Mouse (Mus musculus) left cerebral cortex, postnatal 25 days (tissue): ENCODE measurements around the gene Syt6. TPM values are rescaled to one million over a fixed set of nuclear protein-coding genes. Genes with fewer than 3 reads are reported as not detected.

Experiments used
- DNase-seq, 2 experiments: peaks; one replicate each; pipeline ENCODE4 v3.0.0; 2022; ENCODE audit warnings: low spot score in 2 of 2, mixed read lengths in 1 of 2
- intact Hi-C: fragments of 180-260 bp; cut with DNase I; formaldehyde crosslinking; loops from one replicate; pipeline ENCODE4 v1.15.1; 2025
- total RNA-seq, 2 experiments: library from RNA; stranded (reverse); gene quantifications; 2 replicates each; pipeline ENCODE4 v1.2.3; 2021

Syt6 gene
- total RNA-seq, 2 experiments from 2014 or later, result 10.4 to 22.6 TPM

DNA sequence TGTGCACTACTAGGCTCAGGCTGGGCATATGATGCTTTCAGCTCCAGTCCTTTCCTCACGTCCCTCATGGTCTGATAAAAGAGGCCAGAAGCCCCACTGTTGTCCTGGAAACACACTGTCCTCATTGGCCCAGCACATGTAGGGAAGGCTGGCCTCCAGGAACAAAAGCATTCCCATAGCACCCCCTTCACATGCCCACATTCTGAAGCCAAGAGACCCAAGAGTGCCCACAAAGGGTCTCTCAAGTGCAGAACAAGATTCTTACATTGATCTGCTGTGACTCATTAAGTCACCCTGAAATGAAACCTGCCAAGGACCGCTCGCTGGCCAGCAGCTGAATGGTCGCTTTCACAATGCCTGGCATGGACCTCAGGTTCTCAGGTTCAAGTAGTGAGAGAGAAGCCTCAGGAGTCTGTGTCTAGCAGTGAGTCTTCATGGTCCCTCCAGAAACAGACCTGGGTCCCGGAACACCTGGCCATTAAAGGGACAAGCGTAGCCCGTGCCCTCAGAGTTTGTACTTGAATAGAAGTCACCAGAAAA is 20.3 kb downstream of the Syt6 start:
- intact Hi-C loops, result no loop called here
- no peak for DNase-seq

DNA sequence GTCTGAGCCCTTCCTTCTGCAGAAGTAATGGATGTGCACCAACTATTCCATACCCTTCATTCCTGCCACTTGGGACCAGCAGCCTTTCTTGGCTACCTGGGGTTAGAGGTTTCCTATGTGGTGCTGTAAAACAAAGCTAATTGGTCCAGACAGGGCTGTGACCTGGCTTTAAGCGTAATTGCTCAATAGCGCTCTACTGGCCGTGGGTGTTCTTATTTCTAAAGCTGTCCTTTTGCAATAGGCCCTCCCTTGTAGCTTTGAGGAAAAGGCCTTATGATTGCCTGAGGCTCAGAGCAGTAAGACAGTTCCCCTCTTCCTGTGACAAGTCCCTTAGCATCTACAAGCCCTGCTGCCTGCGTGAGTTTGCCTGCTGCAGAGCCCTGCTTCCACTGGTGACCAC is 22.6 kb downstream of the Syt6 start:
- no peak for DNase-seq
- intact Hi-C loops, result no loop called here

DNA sequence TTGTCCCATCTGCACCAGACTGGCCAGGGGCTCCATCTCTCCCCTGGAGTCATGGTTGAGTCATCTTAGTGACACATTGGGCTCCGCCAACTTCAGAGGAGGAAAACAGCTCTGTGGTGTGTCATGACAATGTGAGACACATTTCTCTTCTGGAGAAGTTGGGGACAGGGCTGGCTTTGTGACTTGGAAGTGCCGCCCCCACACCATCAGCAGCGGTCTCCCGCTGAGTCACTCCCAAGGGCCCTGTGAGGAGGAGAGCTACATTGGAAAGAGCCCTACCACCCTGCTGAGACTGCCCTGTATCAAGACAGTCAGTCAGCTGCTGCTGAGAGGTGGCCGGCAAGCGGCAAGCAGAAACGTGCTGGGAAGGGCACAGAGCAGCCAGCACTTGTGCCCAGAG is 26.0 kb downstream of the Syt6 start:
- intact Hi-C loops, result no loop called here
- peak; percentile 47 to 89 for DNase-seq

DNA sequence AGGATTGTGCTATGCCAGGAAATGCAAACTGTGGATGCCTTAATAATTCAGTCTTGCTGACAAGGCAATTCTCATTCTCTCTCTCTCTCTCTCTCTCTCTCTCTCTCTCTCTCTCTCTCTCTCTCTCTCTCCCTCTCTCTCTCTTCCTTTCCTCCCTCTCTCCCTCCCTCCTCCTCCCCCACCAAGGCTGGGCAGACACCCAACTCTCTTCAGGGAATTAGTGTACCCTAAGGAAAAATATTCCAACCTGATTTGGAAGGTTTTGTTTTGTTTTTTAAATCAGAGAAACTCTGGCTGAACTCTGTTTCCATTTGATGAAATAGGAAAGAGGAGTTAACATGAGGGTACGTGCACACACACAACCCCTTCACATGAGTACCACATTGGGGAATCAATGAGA is 26.5 kb downstream of the Syt6 start:
- DNase-seq, result no peak
- intact Hi-C loops, result no loop called here

DNA sequence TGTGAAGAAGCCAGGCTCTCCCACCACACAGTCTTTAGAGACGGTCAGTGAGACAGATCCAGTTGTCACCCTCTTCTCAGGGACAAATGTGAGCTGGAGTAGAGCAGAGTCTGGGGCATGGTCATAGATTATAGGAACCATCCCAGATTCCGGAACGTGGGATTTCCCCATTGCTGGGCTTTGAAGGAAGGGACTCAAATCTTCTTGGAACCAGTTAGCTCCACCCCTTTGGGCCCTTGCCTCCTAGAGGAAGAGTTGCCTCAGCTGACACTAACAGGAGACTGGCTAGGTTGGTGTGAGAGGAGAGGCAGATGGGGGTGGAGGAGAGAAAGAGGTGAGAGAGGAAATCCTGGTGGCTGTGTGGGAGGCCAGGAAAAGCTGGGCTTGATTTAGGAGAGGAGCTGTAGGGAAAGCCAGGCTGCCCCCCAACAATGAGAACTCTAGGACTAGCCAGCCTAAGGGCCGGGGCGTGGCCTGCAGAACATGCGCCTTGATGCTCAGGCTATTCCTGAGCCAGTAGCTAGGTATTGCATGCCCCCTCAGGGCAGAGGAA is 31.1 kb downstream of the Syt6 start:
- intact Hi-C loops, result no loop called here
- DNase-seq, result peak in 1 of 2 experiments; percentile 75

DNA sequence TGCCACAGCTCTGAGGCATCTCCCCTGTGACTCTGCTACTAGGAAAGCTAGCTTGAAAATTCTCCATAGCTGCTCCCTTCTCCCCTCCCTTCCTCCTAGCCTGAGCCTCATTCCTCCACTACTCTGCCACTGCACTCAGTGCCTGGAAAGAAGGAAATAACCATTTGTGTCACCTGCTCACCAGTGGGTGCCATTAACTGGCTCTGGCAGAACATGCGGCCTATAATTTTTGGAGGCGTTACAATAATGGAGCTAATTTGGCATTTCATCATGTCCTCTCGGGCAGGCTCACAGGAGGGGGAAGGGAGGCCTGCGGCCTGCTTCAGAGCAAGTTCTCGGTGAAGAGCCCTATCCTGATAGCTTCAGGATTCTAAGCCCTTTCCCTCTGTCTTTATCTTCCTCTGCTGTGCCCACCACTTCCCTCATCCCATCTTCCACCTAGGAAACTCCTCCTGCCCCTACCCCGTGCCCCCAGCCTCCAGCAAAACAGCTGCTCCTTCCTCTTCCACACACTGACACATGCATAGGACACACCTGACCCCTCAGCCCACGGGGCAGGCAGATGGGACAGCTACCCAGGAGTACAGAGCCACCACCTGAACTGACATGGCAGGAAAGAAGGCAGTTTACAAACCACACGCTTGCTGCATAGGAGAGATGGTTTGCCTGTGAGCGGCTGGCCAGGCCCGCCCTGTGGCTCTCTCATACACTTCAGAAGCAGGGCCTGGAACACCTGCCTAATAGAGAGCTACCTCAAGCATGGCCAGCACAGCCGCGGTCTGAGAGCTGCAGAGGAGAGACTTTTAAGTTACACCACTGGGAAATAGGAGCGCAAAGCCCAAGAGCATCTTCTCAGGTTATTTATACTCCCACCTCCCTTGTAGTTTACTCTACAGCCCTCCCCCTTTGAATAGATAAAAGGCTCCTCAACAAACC is 31.9 kb downstream of the Syt6 start:
- intact Hi-C loops, result no loop called here
- no peak for DNase-seq

DNA sequence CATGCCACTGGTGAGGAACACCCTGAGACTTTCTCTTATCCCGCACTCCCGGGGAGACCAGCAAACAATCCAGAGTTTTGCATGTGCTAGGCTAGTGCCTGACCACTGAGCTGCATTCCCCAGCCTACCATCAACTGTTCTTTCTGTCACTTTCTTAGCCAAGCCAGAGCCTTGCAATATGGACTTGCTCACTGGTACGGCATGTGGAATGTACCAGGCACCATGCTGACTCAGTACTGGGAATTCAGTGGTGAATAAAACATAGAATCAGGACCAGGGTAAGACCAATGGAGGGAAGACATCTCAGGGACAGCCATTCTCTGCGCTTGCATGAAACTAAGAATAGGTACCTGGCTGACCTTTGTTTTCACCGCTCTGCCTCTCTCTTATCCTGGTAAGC is 35.2 kb downstream of the Syt6 start:
- no peak for DNase-seq
- intact Hi-C loops, result no loop called here

DNA sequence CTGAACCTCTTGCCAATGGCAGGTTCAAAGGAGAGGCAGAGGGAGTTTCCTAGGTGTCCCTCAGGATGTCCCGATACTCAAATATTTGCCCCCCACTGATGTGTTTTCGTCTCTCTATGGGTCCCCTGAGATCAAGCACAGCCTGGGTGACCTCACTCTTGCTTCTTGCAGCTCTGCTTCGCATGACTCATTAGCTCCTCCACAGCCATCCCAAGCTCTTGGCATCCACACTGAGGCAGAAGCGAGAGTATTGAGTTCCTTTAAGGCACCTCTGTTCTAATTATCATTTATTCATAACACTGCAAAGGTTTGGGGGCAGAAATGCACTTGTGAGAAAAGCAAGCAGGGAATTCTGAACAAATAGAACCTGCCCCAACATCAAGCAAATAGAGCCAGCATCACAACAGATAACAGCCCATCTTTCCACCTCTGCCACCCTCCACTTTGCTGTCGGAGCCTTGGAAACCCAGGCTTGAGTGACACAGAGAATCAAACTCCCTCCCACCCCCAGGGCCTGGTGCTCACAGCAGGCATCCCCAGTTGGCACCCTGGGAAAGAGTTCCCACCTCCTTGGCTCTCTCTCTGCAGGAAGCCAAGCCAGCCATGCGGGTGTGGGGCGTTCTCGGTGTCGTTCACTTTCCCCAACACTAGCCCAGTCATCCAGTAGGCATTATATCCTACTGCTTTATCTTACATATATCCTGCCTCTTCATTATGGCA is 37.8 kb downstream of the Syt6 start:
- DNase-seq, result peak; percentile 18 to 80
- intact Hi-C loops, result no loop called here

DNA sequence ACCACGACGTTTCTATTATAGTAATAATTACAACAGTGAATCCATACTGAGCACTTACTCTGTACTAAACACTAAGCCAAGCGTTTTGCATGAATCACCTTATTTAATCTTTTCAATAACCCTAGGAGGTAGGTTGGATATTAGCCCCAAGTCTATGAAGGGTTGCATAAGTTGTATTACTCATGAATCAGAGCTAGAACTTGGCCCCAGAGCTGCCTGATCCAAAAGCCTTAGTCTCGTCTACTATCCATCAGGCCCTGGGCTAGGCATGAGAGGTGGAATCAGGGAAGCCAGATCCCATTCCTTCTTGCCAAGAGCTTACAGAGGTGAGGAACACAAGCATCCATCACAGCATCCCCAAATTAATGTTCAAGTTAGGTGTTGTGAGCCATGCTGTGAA is 40.6 kb downstream of the Syt6 start:
- intact Hi-C loops, result no loop called here

DNA sequence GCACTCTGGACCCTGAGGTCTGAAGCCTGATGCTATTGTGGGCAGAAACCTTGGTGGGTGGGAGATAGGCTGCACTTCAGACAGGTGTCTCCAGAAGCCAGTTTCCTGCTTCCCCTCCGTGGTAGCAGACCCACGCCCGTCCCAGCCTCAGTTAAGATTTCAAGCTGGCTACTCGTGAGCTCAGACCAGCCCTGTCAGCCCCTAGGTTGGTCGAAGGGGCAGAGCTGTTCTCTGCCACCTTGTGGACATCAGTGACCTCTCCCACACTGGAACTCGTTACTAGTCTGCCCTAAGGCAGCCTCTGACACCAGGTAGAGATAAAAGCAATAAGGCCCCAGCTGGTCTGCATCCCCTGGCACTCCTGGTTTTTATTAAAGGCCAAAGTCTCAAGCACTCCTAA is 42.0 kb downstream of the Syt6 start:
- intact Hi-C loops, result no loop called here
- no peak for DNase-seq

More for the DNA sequence above, 40.6 kb downstream of the Syt6 start:
- DNase-seq, result no peak

DNA sequence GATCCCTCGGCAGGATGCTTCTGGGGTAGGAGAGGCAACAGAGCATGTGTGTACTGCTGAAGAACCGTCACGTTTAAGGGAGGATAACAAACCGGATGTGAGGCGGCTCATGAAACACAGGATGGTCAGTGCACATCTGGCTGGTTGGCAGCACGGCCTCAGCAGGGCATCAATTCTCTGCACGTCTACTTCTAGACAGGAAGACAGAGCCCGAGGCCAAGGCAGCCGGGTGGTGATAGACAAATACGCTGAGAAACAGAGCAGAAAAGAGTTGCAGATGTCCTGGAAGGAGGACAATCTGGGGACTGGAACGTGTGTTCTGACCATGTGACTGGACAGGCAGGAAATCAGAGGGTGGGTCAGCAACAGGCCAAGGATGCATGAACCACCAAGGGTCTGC is 45.1 kb downstream of the Syt6 start:
- intact Hi-C loops, result no loop called here
- DNase-seq, result no peak

DNA sequence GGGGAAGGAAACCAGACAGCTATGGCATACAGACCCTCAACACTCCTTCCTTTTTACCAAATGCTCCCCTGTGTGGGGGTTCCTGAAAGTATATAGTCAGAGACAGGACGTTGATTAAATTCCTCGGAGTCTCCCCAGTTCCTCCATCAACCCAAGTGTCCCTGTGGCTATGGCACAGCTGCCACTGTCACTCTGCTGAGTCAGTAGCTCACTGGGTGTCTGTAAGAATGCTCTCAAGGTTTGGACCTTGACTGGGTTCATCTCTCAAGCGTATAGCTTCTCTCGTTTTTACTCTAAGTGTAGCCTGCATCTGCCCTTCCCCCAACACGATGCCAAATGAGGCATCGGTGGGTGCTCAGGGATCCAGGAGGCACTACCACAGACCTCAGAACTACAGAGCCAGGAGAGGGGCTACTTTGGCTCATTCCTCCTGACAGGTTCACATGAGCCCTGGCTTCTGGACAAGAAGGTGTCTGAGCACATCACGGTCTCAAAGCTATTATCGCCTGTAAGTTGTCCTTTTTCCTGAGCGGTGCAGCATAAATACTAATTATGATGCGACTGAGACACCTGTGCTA is 49.0 kb downstream of the Syt6 start:
- no peak for DNase-seq
- intact Hi-C loops, result no loop called here

DNA sequence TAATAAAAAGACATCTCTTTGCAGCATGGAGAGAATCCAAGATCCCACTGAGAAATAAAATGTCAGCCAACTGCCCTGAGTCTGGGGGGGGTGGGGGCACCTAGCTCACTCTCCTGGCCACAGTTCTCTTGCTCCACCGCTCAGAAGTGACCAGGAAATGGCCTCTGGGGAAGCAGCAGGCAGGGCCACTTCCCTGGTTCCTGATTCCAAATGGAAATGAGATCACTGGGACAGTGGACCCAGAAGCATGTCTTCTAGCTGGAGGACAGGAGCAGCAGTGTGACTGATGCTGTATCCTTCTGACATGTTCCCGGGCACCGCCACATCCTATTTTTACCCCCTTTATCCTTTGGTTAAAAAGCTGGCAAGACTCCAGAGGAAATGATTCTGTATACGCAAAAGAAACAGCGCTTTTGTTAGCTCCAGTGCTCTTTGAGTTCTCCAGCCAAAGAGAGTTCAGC is 49.6 kb downstream of the Syt6 start:
- DNase-seq, result no peak

DNA sequence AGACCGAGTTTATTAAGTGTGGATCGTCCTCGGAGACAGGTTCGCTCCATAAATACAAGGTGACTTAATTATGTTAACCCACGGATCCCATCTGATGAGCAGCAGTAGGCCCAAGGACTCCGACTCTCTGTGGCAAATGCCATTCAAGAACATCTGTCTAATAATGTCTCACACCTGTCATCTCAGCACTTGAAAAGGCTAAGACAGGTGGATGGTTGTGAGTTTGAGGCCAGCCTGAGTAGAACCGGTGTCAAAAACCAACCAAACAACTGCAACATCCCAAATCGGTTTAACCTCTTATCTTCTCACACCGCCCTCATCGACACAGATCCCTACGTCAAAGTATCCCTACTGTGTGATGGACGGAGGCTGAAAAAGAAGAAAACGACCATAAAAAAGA is 50.1 kb downstream of the Syt6 start:
- intact Hi-C loops, result no loop called here
- DNase-seq, result no peak

More for the DNA sequence above, 49.6 kb downstream of the Syt6 start:
- intact Hi-C loops, result no loop called here

DNA sequence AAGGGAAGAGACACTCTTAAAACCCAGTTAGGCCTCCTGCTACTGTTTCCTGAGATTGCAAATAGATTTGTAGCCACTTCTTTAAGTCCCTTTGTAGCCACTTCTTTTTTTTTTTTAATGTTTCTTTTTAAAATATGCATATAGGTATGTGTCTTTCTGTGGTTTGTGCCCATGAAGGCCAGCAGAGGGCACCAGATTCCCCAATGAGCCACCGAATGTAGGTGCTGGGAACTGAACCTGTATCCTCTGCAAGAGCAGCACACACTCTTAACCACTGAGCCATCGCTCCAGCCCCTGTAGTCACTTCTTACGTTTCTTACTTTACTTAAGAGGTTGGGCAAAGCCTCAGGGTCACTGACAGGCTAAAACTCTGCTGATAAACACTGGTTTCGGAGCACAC is 51.5 kb downstream of the Syt6 start:
- intact Hi-C loops, result no loop called here

DNA sequence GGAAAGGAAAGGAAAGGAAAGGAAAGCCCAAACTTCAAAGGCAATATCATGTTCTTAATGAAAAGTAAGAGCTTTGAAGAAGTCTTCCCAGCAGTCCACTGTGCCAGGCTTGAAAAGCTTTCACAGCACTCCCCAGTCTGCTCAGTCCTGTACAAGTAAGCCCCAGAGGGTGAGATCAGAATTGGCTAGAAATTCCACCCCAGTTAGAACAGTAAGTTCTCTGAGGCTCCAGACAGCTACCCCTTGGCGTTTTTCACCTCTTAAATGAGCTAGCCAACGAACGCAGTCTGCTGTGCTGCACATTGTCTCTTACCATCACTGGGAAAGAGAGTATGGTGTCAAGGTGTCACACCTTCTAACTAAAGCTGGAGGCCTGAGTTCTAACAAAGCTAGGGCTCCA is 52.6 kb downstream of the Syt6 start:
- intact Hi-C loops, result no loop called here
- no peak for DNase-seq

More for the DNA sequence above, 51.5 kb downstream of the Syt6 start:
- DNase-seq, result no peak

DNA sequence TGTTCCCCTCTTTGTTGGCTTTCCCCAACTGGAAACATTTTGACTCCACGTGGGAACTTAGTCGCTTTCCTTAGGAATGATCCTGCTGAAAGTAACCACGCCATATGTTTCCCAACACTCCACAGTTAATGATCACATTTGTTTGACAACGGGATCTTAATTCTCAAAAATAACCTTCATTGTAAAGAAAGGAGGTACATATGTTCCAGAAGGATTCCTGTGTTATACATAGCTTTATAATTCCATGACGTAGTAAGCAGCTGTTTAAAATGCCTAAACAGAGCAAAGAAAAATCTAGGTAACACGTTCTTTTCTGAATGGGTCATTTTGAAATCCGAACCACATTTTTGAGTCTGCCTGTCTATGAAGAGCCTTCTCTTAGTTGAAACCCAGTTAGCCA is 58.1 kb downstream of the Syt6 start:
- intact Hi-C loops, result no loop called here
- DNase-seq, result no peak

DNA sequence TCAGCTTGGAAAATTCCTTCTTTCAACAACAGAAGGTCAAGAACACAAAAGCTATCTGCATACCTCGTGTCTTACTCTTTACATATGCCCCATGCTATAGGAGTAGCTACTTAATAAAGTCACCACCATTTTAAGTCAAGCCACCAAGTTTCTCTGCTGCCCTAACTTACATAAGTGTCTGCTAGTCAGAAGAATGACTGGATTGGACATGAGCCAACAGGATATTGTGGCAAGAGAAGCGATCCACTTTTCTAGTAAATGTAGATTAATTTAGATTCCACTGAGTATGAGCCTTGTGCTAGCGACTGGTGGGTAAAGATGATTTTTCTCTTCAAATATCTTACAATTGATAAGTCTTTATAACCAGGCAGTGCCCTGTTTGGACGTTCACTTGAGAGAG is 58.8 kb downstream of the Syt6 start:
- DNase-seq, result no peak
- intact Hi-C loops, result no loop called here

DNA sequence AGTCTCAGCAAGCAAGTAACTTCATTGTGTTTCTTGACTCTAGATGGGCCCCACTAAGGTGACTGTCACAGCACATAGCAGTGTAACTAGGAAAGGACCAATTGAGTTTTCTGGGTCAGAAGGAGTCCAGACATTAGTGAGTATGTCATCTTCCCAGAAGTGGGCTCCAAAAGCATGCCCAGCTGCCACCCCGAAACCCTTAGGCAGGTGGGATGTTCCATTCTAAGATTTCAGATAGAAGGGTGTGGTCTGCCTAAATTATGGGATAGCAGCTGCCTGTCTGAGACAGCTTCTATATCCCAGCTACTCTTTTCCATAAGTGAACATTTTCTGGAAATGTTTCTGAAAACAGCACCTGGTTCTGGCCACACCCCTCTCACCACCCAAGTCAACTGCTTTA is 59.2 kb downstream of the Syt6 start:
- no peak for DNase-seq
- intact Hi-C loops, result no loop called here

DNA sequence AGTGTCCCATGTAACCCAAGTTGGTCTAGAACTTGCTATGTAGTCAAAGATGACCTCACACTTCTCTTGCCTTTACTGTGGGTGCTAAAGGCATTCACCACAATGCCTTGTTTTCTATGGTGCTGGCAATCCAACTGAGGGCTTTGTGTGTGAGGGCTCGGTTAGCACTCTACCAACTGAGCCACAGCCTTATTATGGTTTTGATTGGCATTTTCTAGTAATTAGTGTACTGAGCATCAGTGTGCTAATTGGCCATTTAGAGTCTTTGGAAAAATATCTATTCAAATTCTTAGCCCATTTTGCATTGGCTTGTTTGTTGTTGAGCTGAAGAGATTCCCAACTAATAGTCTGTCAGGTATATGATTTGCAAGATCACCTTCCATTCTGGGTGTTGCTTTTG is 62.6 kb downstream of the Syt6 start:
- DNase-seq, result no peak
- intact Hi-C loops, result no loop called here
